ENCODE assay signal across 17 mouse cellular contexts in genomic region chr4:131120680-131121079, GRCm38 (mm10).
A peak's percentile ranks its signal among the peaks of the same experiment; 100 is the strongest.
DNase-seq lines count a peak whose midpoint lies in the region; ATAC-seq lines count a peak whose summit lies in the region.
"Had no signal": no experiment of that assay in that cellular context is flagged by ENCODE, and none has a peak within 500 bp of the region (broad histone marks: within the 10 kb centered on the region; RNA-seq: fewer than 3 reads in every experiment).

No protein-coding gene starts in this region.

- no peak overlapping the region for H3K4me2 ChIP-seq in kidney, embryonic 14.5 days (replicated peaks; ENCODE audit: low read depth, low read length)
- H3K4me2 ChIP-seq: embryonic facial prominence, embryonic 15.5 days; heart, embryonic 13.5 days; limb, embryonic 13.5 days; liver, embryonic 13.5 days; lung, embryonic 14.5 days; stomach, embryonic 15.5 days had no signal

- no peak for ATAC-seq in kidney, embryonic 14.5 days (ENCODE audit: low FRiP score, low TSS enrichment)
- ATAC-seq: midbrain, embryonic 16.5 days had no signal

- peak; percentile 23 for DNase-seq in kidney, adult 18-20 months
- DNase-seq in brain, adult 2 months (ENCODE audit: low read depth, low spot score), result peak; percentile 97
- peak; percentile 92 for DNase-seq in cerebellum, adult 11 months
- peak; percentile 97 for DNase-seq in cerebellum, postnatal 10 days
- DNase-seq in thymus, postnatal 0 days (ENCODE audit: low spot score), result no peak
- no peak for DNase-seq in embryo, embryonic 9.5 days (ENCODE audit: extremely low spot score)
- DNase-seq: kidney, postnatal 10 days; liver, embryonic 13.5 days; lung, embryonic 14.5 days; lung, postnatal 36 days; thymus, adult 18-20 months had no signal

- no peak overlapping the region for H3K4me3 ChIP-seq in kidney, embryonic 14.5 days (ENCODE audit: low read length)
- H3K4me3 ChIP-seq: embryonic facial prominence, embryonic 15.5 days; heart, embryonic 13.5 days; limb, embryonic 13.5 days; liver, embryonic 13.5 days; stomach, embryonic 15.5 days had no signal

- no peaks in the 10 kb centered on the region for H3K9me3 ChIP-seq in kidney, embryonic 14.5 days (ENCODE audit: control insufficient read depth, low read length)
- H3K9me3 ChIP-seq: embryonic facial prominence, embryonic 15.5 days; heart, embryonic 13.5 days; limb, embryonic 13.5 days; liver, embryonic 13.5 days; stomach, embryonic 15.5 days had no signal

- no peaks in the 10 kb centered on the region for H3K27me3 ChIP-seq in kidney, embryonic 14.5 days (ENCODE audit: control insufficient read depth, insufficient read depth, low read length)
- H3K27me3 ChIP-seq: embryonic facial prominence, embryonic 15.5 days; liver, embryonic 13.5 days; stomach, embryonic 15.5 days had no signal

- H3K9ac ChIP-seq in kidney, embryonic 14.5 days (ENCODE audit: low read depth, low read length), result no peak overlapping the region
- H3K9ac ChIP-seq: embryonic facial prominence, embryonic 15.5 days; heart, embryonic 13.5 days; limb, embryonic 13.5 days; liver, embryonic 13.5 days; lung, embryonic 14.5 days; stomach, embryonic 15.5 days had no signal

- H3K27ac ChIP-seq in kidney, embryonic 14.5 days (ENCODE audit: low read depth, low read length), result no peak overlapping the region
- H3K27ac ChIP-seq: embryonic facial prominence, embryonic 15.5 days; heart, embryonic 13.5 days; limb, embryonic 13.5 days; liver, embryonic 13.5 days; stomach, embryonic 15.5 days had no signal

- H3K4me1 ChIP-seq in kidney, embryonic 14.5 days (ENCODE audit: control insufficient read depth, insufficient read depth, low read length), result no peaks in the 10 kb centered on the region
- H3K4me1 ChIP-seq: embryonic facial prominence, embryonic 15.5 days; heart, embryonic 13.5 days; limb, embryonic 13.5 days; liver, embryonic 13.5 days; stomach, embryonic 15.5 days had no signal

- H3K36me3 ChIP-seq in kidney, embryonic 14.5 days (ENCODE audit: control insufficient read depth, insufficient read depth, low read length), result no peaks in the 10 kb centered on the region
- H3K36me3 ChIP-seq: embryonic facial prominence, embryonic 15.5 days; heart, embryonic 13.5 days; limb, embryonic 13.5 days; liver, embryonic 13.5 days; stomach, embryonic 15.5 days had no signal

- WGBS in kidney, embryonic 14.5 days, result 87% methylated on average over 5 of the region's 5 CpGs

Comparison
In these comparisons a context has a peak if more than half of its experiments do, and no peak if none do; other contexts are left out.
1. DNase-seq: peak in kidney, adult 18-20 months (single experiment), brain, adult 2 months (single experiment), cerebellum, adult 11 months (single experiment) and cerebellum, postnatal 10 days (2 of 2); none in thymus, postnatal 0 days (single experiment) and embryo, embryonic 9.5 days (single experiment).